Mouse (Mus musculus) stomach, postnatal 0 days (tissue): Measurements from ENCODE around the gene Tcf7.

ENCODE experiments used
- CTCF ChIP-seq: IDR thresholded peaks from 2 replicates; pipeline ENCODE4 v1.5.1; 2016; ENCODE audit warnings: antibody characterized with exemption, low read depth, mild to moderate bottlenecking, moderate library complexity
- EP300 ChIP-seq: optimal IDR thresholded peaks from 2 replicates; pipeline ENCODE3; 2016; ENCODE audit warnings: antibody characterized with exemption

DNA sequence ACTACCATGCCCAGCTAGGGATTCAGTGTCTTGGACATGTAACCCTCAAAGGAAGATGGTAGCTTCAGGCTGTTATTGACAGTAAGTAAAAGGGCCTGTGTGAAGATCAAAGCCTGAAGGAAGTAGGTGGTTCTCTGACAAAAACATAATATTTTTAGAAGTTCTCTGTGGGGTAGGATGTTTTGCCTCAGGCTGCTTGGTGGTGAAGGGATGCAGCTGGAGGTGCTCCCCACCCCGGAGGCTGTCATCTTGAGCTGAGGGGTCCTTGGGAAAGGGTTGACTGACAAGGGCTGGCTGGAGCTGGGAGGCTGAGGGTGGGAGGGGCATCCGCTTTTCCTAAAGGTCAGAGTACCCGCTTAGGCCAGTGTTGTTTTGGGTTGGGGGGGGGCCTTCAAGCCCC is 26.7 kb upstream of the Tcf7 start:
- TF ChIP-seq CTCF (no peak), EP300 (no peak)
